Mouse (Mus musculus) hindbrain, embryonic 14.5 days (tissue): ENCODE measurements around the gene Gm17606. TPM values are rescaled to one million over a fixed set of nuclear protein-coding genes. Genes with fewer than 3 reads are reported as not detected.
"Not testable (repeated sequence)": the region's sequence is repeated elsewhere in the genome, so short reads cannot be mapped to it uniquely, and the experiment has no call there.

Experiments
- ATAC-seq: fragments of 200-750 bp; cut with Nextera tagmentation; 2 replicates; pipeline ENCODE4 v1.8.0; 2017; ENCODE audit warnings: moderate number of reproducible peaks, mild to moderate bottlenecking, moderate TSS enrichment, moderate library complexity; ENCODE audit not compliant: low FRiP score
- DNase-seq: peaks from one replicate; pipeline ENCODE4 v3.0.0-alpha.2; 2015; ENCODE audit warnings: low spot score
- H3K27ac ChIP-seq: fragments of 300-500 bp; sonication (generic); 2 replicates; pipeline ENCODE4 v1.5.1; 2014; ENCODE audit warnings: mild to moderate bottlenecking, moderate library complexity
- H3K27me3 ChIP-seq: fragments of 300-500 bp; sonication (generic); 2 replicates; pipeline ENCODE4 v1.6.1; 2014; ENCODE audit warnings: mild to moderate bottlenecking, low read length, mixed read lengths; ENCODE audit not compliant: control insufficient read depth, insufficient read depth
- H3K36me3 ChIP-seq: fragments of 300-500 bp; sonication (generic); replicated peaks from 2 replicates; pipeline ENCODE4 v1.6.1; 2014; ENCODE audit not compliant: control insufficient read depth, insufficient read depth
- H3K4me1 ChIP-seq: fragments of 300-500 bp; sonication (generic); replicated peaks from 2 replicates; pipeline ENCODE4 v1.6.1; 2014; ENCODE audit warnings: antibody characterized with exemption, low read length, mixed read lengths; ENCODE audit not compliant: control insufficient read depth, insufficient read depth
- H3K4me2 ChIP-seq: fragments of 300-500 bp; sonication (generic); replicated peaks from 2 replicates; pipeline ENCODE4 v1.6.1; 2014; ENCODE audit warnings: mild to moderate bottlenecking, moderate library complexity
- H3K4me3 ChIP-seq: fragments of 300-500 bp; sonication (generic); replicated peaks from 2 replicates; pipeline ENCODE4 v1.5.1; 2014; ENCODE audit warnings: mild to moderate bottlenecking, low read length
- H3K9ac ChIP-seq: fragments of 300-500 bp; sonication (generic); 2 replicates; pipeline ENCODE4 v1.6.1; 2014
- H3K9me3 ChIP-seq: fragments of 300-500 bp; sonication (generic); 2 replicates; pipeline ENCODE4 v1.6.1; 2016; ENCODE audit warnings: low read length; ENCODE audit not compliant: control insufficient read depth
- WGBS: fragments of 180-500 bp; shearing (Covaris S2); extraction: QIAGEN DNeasy Blood & Tissue Kit; methylation state at CpG from one replicate; pipeline ENCODE4 v1.1.7; 2014; 5-methylcytosine and 5-hydroxymethylcytosine counted together
- polyA plus RNA-seq: library from polyadenylated mRNA; unstranded; fragments of >200 nt; fragmentation: Nextera tagmentation; extraction: Ambion mirVana; gene quantifications from 2 replicates; pipeline ENCODE4 v1.2.1, GENCODE M21; 2014

Gm17606 gene
- polyA plus RNA-seq, 1 experiment from 2014 or later: not detected

- peaks cover 25% of the 10 kb centered on the region for H3K4me1 ChIP-seq
- no peaks in the 10 kb centered on the region for H3K9me3 ChIP-seq
- peak overlapping the region; percentile 95 for H3K27ac ChIP-seq
- ATAC-seq (no peak), DNase-seq (peak; percentile 37)
- H3K4me3 ChIP-seq: peak overlapping the region; percentile 52
- no peaks in the 10 kb centered on the region for H3K36me3 ChIP-seq
- H3K27me3 ChIP-seq: no peaks in the 10 kb centered on the region
- H3K9ac ChIP-seq: no peak overlapping the region
- WGBS: 79% methylated on average over 8 of the region's 8 CpGs
- H3K4me2 ChIP-seq: peak overlapping the region; percentile 59
Measured at GRCm38 (mm10) chr14:54603686-54604085, 37.1 kb upstream of the Gm17606 start.

- ATAC-seq (peak; percentile 22; the same call in 1 of the 2 replicates), DNase-seq (peak; percentile 79)
- peaks cover 25% of the 10 kb centered on the region for H3K4me1 ChIP-seq
- peak within 1 kb of the TSS; percentile 44 for H3K4me3 ChIP-seq
- H3K27ac ChIP-seq: peak within 1 kb of the TSS; percentile 75
- WGBS: under 1% methylated on average over 39 of the region's 39 CpGs
- H3K36me3 ChIP-seq: 0 out of 2 replicates have a peak, but pooled peaks cover 3% of the 10 kb centered on the region
- no peaks in the 10 kb centered on the region for H3K27me3 ChIP-seq
- H3K9me3 ChIP-seq: no peaks in the 10 kb centered on the region
- peak within 1 kb of the TSS; percentile 69 for H3K4me2 ChIP-seq
- peak within 1 kb of the TSS; percentile 64 for H3K9ac ChIP-seq
Measured at GRCm38 (mm10) chr14:54605752-54606321, 34.9 kb upstream of the Gm17606 start, which contains the start of gene 4931414P19Rik. TSS of gene 4931414P19Rik (minus strand) at chr14:54605993.

- Histone ChIP-seq H3K9ac (no peak overlapping the region), H3K27me3 (no peaks in the 10 kb centered on the region), H3K4me3 (no peak overlapping the region), H3K4me2 (no peak overlapping the region), H3K9me3 (no peaks in the 10 kb centered on the region), H3K4me1 (peaks cover 24% of the 10 kb centered on the region), H3K36me3 (peaks cover 16% of the 10 kb centered on the region; the same call in 1 of the 2 replicates), H3K27ac (peak overlapping the region; percentile 38; the same call in 1 of the 2 replicates)
- 37% methylated on average over 8 of the region's 8 CpGs for WGBS
- ATAC-seq: no peak
- no peak for DNase-seq
Measured at GRCm38 (mm10) chr14:54607226-54607625, 33.5 kb upstream of the Gm17606 start.

- H3K9me3 ChIP-seq: no peaks in the 10 kb centered on the region
- DNase-seq: no peak
- H3K4me3 ChIP-seq: no peak overlapping the region
- no peak overlapping the region for H3K9ac ChIP-seq
- H3K27me3 ChIP-seq: no peaks in the 10 kb centered on the region
- no peak overlapping the region for H3K27ac ChIP-seq
- peaks cover 12% of the 10 kb centered on the region for H3K4me1 ChIP-seq
- H3K36me3 ChIP-seq: peaks cover 31% of the 10 kb centered on the region
- ATAC-seq: no peak
- WGBS: 68% methylated on average over 4 of the region's 4 CpGs
- H3K4me2 ChIP-seq: no peak overlapping the region
Measured at GRCm38 (mm10) chr14:54609245-54609644, 31.5 kb upstream of the Gm17606 start.

- no peaks in the 10 kb centered on the region for H3K27me3 ChIP-seq
- H3K9me3 ChIP-seq: no peaks in the 10 kb centered on the region
- H3K9ac ChIP-seq: no peak overlapping the region
- 75% methylated on average over 4 of the region's 4 CpGs for WGBS
- H3K4me2 ChIP-seq: no peak overlapping the region
- H3K4me3 ChIP-seq: no peak overlapping the region
- H3K27ac ChIP-seq: no peak overlapping the region
- DNase-seq (no peak), ATAC-seq (no peak)
- peaks cover 38% of the 10 kb centered on the region for H3K36me3 ChIP-seq
- H3K4me1 ChIP-seq: peaks cover 4% of the 10 kb centered on the region
Measured at GRCm38 (mm10) chr14:54609962-54610361, 30.8 kb upstream of the Gm17606 start.

- 0 out of 2 replicates have a peak overlapping the region, but pooled peaks have one; percentile 1 for H3K27ac ChIP-seq
- no peaks in the 10 kb centered on the region; the same call in 1 of the 2 replicates for H3K4me1 ChIP-seq
- H3K4me2 ChIP-seq: no peak overlapping the region
- H3K4me3 ChIP-seq: no peak overlapping the region
- 84% methylated on average over 6 of the region's 6 CpGs for WGBS
- no peaks in the 10 kb centered on the region for H3K27me3 ChIP-seq
- DNase-seq: no peak
- peaks cover 45% of the 10 kb centered on the region for H3K36me3 ChIP-seq
- no peak for ATAC-seq
- H3K9ac ChIP-seq: no peak overlapping the region
- H3K9me3 ChIP-seq: no peaks in the 10 kb centered on the region
Measured at GRCm38 (mm10) chr14:54610648-54611047, 30.1 kb upstream of the Gm17606 start.

- Histone ChIP-seq H3K36me3 (peaks cover 53% of the 10 kb centered on the region), H3K4me1 (peaks cover 13% of the 10 kb centered on the region; the same call in 1 of the 2 replicates)
- WGBS: 94% methylated on average over 15 of the region's 16 CpGs
- not testable (repeated sequence) for H3K4me3 ChIP-seq, H3K27me3 ChIP-seq, H3K9ac ChIP-seq, DNase-seq, H3K27ac ChIP-seq, ATAC-seq, H3K9me3 ChIP-seq, H3K4me2 ChIP-seq
Measured at GRCm38 (mm10) chr14:54614130-54614529, 26.6 kb upstream of the Gm17606 start.

- WGBS: 91% methylated on average over 16 of the region's 16 CpGs
- H3K27me3 ChIP-seq: no peaks in the 10 kb centered on the region
- H3K4me3 ChIP-seq: no peak overlapping the region
- H3K27ac ChIP-seq: no peak overlapping the region
- DNase-seq (no peak), ATAC-seq (no peak)
- H3K9ac ChIP-seq: no peak overlapping the region
- peak overlapping the region; percentile 71; the same call in 1 of the 2 replicates for H3K4me2 ChIP-seq
- peaks cover 13% of the 10 kb centered on the region; the same call in 1 of the 2 replicates for H3K4me1 ChIP-seq
- H3K36me3 ChIP-seq: peaks cover 45% of the 10 kb centered on the region
- H3K9me3 ChIP-seq: no peaks in the 10 kb centered on the region
Measured at GRCm38 (mm10) chr14:54616226-54616825, 24.4 kb upstream of the Gm17606 start.

GRCm38 (mm10) chr14:54617152-54617896, 23.4 kb upstream of the Gm17606 start:
- Histone ChIP-seq H3K36me3 (peaks cover 37% of the 10 kb centered on the region), H3K27me3 (no peaks in the 10 kb centered on the region), H3K9ac (peak overlapping the region; percentile 88), H3K4me3 (peak overlapping the region; percentile 66), H3K9me3 (no peaks in the 10 kb centered on the region), H3K4me2 (peak overlapping the region; percentile 71), H3K27ac (peak overlapping the region; percentile 83), H3K4me1 (peaks cover 13% of the 10 kb centered on the region; the same call in 1 of the 2 replicates)
- 2% methylated on average over 38 of the region's 38 CpGs for WGBS
- DNase-seq (no peak), ATAC-seq (peak; percentile 70)
